Mouse (Mus musculus): Measurements from ENCODE around the gene Zfyve1.
"Not testable (repeated sequence)": the region's sequence is repeated elsewhere in the genome, so short reads cannot be mapped to it uniquely, and the experiment has no call there.

Zfyve1 gene

DNA sequence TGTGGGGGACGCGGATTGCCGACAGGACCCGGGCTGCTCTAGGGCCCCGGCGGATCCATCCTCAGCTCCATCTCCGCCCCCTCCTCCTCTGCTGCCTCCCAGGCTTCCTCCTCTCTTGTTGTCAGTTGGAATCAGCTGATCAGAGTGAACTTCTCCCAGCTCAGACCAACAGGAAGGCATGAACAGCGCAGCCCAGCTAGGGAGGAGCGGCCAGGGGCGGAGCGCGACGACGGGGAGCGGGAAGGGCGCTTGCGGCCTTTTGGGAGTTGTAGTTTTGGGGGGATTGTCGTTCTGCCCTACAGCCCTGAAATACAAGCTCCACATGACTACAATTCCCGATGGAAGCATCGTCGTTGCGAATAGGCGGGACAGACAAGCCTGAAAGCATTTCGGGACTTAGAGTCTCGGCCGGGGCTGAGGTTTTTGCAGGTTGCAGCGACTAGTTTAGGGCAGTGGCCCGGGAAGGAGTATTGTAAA is at the start of gene Zfyve1:
TSS of gene Zfyve1 (minus strand) at position 198 of the 477 bp plus-strand sequence.
- in situ Hi-C loops (cut with MboI; ENCODE audit: low sequenced_read_pairs): no loop called here

- in situ Hi-C loops (cut with MboI; ENCODE audit: low sequenced_read_pairs): no loop called here
Observed at GRCm38 (mm10) chr12:83643116-83643515, 46.1 kb upstream of the Zfyve1 start.

GRCm38 (mm10) chr12:83641233-83641632 is 44.2 kb upstream of the Zfyve1 start:
- in situ Hi-C loops (cut with MboI; ENCODE audit: low sequenced_read_pairs): no loop called here

DNA sequence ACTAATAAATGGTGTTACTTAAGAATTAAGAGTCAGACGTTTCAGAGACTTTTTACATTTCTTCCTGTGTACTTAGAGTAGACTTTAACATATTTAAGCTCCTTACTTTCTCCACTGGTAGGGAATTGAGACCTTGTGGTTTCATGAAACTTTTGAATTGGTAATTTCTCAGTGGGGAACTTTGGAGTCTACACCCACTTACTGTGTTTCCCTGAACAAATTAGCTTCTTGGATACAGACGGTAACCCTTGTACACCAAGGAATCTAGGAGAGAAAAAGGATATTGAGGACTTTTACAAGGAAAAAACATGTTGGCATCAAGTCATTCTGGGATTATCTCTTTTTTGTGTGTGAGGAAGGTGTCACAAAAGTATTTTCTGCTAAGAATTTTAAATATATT is 36.8 kb upstream of the Zfyve1 start:
- in situ Hi-C loops (cut with MboI; ENCODE audit: low sequenced_read_pairs): no loop called here

- in situ Hi-C loops (cut with MboI; ENCODE audit: low sequenced_read_pairs): no loop called here
Observed at GRCm38 (mm10) chr12:83632680-83633025, 35.6 kb upstream of the Zfyve1 start.

GRCm38 (mm10) chr12:83631743-83632679 is 35.0 kb upstream of the Zfyve1 start:
- in situ Hi-C loops (cut with MboI; ENCODE audit: low sequenced_read_pairs): no loop called here

DNA sequence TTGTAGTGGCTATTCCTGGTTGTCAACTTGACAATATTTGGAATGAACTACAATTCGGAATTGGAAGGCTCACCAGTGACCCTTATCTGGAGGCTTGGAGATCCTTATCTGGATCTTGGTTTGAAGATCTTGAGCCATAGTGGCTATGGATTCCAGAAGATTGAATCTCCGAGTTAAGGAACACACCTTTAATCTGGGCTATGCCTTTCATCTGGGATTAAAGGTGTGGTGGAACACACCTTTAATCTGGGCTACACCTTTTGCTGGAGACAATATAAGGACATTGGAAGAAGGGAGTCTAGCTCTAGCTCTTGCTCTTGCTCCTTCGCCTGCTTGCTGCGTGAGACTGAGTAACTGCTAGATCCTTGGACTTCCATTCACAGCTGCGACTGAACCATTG is 33.9 kb upstream of the Zfyve1 start, which contains the start of gene Rbm25:
TSS of gene Rbm25 (plus strand) at position 301 of the 400 bp plus-strand sequence.
- in situ Hi-C loops (cut with MboI; ENCODE audit: low sequenced_read_pairs): not testable (repeated sequence)

DNA sequence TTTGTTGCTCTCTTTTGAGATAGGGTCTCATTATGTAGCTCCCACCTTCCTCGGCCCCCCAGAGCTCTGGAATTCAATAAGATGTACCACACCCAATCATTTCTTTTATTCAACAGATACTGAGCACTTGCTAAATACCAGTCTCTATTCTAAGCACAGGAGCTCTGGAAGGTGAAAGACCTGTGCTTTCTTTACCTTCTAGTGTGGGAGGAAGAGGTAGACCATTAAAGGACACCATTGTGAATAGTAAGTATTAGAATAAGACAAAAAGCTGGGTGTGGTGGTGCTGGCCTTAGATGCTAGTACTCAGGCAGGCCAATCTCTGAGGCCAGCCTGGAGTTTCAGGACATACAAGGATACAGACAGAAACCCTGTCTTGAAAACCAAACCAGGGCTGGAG is 27.3 kb upstream of the Zfyve1 start:
- in situ Hi-C loops (cut with MboI; ENCODE audit: low sequenced_read_pairs): no loop called here

- in situ Hi-C loops (cut with MboI; ENCODE audit: low sequenced_read_pairs): no loop called here
Observed at GRCm38 (mm10) chr12:83622031-83622755, 25.2 kb upstream of the Zfyve1 start.

DNA sequence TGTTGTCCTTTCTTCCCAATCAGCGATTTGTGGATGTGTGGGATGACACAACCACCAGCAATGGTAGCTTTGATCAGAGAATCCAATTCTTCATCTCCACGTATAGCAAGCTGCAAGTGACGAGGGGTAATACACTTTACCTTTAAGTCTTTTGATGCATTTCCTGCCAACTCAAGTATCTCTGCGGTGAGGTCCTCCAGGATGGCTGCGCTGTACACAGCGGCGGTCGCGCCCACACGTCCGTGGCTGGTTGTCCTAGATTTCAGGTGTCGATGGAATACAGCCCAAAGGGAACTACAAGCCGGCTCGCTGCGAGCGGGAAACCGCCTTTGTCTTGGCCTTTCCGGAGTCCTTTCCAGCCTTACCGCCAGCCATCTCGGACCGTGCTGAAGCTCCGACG is 23.7 kb upstream of the Zfyve1 start:
- in situ Hi-C loops (cut with MboI; ENCODE audit: low sequenced_read_pairs): not testable (repeated sequence)

GRCm38 (mm10) chr12:83618981-83619380 is 22.0 kb upstream of the Zfyve1 start:
- in situ Hi-C loops (cut with MboI; ENCODE audit: low sequenced_read_pairs): no loop called here

GRCm38 (mm10) chr12:83617261-83617660 is 20.2 kb upstream of the Zfyve1 start:
- in situ Hi-C loops (cut with MboI; ENCODE audit: low sequenced_read_pairs): no loop called here

GRCm38 (mm10) chr12:83606411-83606810 is 9.4 kb upstream of the Zfyve1 start:
- in situ Hi-C loops (cut with MboI; ENCODE audit: low sequenced_read_pairs): not testable (repeated sequence)

DNA sequence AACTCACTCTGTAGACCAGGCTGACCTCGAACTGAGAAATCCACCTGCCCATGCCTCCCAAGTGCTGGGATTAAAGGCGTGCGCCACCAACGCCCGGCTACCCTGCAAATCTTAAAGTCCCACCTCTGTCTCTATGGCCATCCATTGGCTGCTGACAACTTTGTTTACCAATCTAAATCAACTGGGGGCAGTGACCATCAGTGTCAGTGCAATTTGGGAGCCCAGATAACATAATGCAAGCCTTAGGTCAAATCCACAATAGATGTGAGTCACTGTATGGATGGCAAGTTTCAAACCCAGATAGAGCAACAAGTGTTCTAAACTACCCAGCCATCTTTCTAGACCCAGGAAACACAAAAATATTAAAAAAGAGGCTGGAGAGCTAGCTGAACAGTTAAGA is 5.3 kb upstream of the Zfyve1 start:
- in situ Hi-C loops (cut with MboI; ENCODE audit: low sequenced_read_pairs): no loop called here

DNA sequence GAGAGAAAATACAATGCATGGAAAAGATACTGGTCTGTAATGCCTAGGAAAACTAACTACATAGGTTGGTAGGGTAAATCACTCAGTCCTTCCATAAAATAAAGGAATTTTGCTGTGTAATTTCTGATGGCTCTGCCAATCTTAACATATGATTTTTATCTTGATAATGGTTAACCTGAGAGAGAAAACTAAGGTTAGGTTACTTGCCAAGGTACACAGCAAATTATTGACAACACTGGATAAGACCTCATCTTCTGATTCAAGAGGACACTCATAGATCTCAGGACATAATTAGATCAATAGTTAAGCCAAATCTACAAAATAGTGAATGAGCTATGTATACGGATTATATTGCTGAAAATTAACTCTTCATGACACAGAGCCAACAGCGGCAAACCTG is 859 bp upstream of the Zfyve1 start:
- in situ Hi-C loops (cut with MboI; ENCODE audit: low sequenced_read_pairs): no loop called here

- in situ Hi-C loops (cut with MboI; ENCODE audit: low sequenced_read_pairs): no loop called here
Observed at GRCm38 (mm10) chr12:83596191-83596954, 649 bp downstream of the Zfyve1 start.

- in situ Hi-C loops (cut with MboI; ENCODE audit: low sequenced_read_pairs): no loop called here
Observed at GRCm38 (mm10) chr12:83594454-83595040, 2.5 kb downstream of the Zfyve1 start.

DNA sequence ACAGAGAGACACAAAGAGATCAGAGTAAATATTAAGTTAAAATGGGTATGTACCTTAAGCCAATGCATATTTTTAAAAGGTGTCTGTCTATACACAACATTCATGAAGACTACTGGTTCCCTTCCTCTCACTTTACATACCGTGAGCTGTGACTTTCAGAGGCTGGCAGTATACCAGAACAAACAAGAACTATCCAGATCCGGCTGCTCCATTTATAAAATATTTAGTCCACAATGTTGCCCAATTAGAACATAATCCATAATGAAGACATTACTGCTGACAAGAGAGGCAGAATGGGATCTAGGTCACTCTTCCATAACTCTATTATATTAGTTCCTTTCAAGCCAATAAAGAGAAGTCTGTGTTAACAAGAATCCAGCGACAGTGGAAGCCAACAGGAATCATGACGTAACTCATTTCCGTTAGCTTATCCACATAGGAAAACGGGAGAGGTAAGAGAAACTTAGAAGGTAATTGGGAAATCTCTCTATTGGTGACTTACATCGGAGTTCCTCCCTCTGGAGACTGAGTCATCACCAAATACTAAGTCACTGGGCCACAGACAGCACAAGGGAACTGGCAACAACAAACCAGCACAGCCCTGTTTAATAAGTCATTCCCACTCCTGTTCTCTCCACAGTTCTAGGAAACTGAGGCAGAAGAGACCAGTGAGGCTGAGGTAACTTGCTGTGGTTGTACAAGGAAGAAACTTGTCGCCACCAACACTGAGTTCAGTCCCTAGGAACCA is 5.1 kb downstream of the Zfyve1 start:
- in situ Hi-C loops (cut with MboI; ENCODE audit: low sequenced_read_pairs): no loop called here

GRCm38 (mm10) chr12:83586628-83587027 is 10.4 kb downstream of the Zfyve1 start:
- in situ Hi-C loops (cut with MboI; ENCODE audit: low sequenced_read_pairs): no loop called here

DNA sequence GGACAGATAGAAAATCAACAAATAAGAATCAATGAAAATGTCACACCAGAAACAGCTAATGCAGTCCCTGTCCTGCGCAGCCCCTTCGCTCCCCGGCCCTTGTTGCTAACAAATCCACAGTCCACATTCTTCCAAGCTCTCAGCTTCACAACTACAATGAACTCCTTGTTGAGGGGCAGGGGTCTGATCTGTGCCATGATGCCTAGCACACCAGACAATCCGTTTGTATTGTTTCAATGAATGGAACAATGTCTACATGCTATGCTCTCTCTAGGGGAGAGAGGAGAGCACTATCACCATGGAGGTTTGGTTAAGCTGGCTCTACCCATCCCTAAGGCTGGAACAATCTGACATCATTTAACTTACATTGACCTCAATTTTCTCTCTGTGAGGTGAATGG is 14.3 kb downstream of the Zfyve1 start:
- in situ Hi-C loops (cut with MboI; ENCODE audit: low sequenced_read_pairs): no loop called here

Measured in CH12F3 (cell line).